Mouse (Mus musculus) CD4-positive, CD25-positive, alpha-beta regulatory T cell, adult 2 months (primary cell): ENCODE data around the gene Cep95.
"Not testable (repeated sequence)": the region's sequence is repeated elsewhere in the genome, so short reads cannot be mapped to it uniquely, and the experiment has no call there.

Source experiments
- DNase-seq: peaks from one replicate; pipeline ENCODE4 v3.0.0-alpha.2; 2012; ENCODE audit warnings: low read depth, low spot score

Cep95 gene

DNA sequence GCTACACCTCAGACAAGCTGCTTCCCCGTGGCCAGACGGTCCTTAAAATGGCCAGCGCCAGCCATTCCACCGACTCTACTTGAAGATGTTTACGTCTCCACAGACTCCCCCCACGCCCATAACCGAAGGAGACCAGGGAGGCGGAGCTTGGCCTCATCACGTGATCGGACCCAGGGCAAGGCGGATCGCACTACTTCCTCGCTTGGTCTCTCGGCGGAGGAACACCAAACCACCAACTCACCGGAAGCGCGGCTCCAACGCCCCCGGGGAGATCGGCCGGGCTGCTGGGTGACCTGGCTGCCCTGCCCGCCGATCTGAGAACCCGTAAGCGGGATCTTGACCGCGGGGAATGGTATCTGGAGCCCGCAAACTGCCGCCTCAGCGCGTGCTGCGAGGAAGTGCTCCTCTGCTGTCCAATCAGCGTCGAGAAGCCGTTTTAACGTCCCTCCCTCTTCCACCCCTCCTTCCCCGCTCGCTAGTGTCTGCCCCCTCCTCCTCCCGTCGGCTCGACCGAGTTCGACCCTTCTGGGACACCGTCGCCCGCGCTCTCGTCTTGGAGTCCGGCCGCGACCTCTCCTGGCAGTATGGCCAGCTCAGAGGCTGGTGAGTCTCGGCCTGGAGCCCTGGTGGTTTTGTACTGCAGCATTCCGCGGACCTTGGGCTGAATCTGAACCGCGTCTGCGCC lies at the start of gene Cep95, which contains the start of gene Ddx5:
TSS of gene Cep95 (plus strand) at position 478 of the 685 bp plus-strand sequence.
TSS of gene Ddx5 (minus strand) at position 411 of the 685 bp plus-strand sequence.
- DNase-seq: peak; percentile 98

DNA sequence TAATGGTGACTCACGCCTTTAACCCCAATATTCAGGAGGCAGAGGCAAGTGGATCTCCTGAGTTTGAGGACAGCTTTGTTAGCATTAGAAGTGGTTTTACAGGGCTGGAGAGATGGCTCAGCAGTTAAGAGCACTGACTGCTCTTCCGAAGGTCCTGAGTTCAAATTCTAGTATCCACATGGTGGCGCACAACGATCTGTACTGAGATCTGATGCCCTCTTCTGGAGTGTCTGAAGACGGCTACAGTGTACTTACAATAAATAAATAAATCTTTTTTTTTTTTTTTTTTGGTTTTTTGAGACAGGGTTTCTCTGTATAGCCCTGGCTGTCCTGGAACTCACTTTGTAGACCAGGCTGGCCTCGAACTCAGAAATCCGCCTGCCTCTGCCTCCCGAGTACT lies 48.3 kb upstream of the Cep95 start:
- DNase-seq: not testable (repeated sequence)

DNA sequence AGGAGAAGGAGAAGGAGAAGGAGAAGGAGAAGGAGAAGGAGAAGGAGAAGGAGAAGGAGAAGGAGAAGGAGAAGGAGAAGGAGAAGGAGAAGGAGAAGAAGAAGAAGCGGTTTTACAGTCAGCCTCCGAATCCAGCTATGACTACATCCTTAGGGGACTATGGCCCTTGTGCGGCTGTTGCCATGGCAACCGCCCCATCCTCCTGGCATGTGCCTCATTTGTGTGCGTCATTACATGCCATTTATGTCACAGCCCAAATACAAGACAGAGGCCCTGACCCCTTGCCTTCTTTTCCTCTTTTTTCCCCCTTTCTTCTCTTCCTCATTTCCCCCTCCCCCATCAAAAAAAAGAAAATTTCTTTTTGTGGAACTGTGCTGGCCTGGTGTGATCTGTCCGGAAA lies 47.8 kb upstream of the Cep95 start:
- DNase-seq: peak; percentile 76

DNA sequence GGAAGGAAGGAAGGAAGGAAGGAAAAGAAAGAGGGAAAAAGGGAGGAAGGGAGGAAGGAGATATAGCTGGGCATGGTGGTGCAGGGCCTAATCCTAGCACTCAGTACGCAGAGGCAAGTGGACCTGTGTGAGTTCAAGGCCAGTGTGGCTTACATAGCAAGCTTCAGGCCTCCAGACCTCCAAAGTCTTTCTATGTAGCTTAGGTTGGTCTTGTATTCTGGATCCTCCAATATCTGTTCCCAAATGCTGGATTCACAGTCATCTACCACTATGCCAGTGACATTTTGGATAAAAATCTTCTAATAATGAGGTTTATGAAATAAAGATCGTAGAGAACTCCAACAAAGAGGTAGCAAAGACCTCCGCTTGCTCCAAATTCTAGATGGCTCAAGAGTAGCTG lies 47.2 kb upstream of the Cep95 start:
- DNase-seq: no peak

DNA sequence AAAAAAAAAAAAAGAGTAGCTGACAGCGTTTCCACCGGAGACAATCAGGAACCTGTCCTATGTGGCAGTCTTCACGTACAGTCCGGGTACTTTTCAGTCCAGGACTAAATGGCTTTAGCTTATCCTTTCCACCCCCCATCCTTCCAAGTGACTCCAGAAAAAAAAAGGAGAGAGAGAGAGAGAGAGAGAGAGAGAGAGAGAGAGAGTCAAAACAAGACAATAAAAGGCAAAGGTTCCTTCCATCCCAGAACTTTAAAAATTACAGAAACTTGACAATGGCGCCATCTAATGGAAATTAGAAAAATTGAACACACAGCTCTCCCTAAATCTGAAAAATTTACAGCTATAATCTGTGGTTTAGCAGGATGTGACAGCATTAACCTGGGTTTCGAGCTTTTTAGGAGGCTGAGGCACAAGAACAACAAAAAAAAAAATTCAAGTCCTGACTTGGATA lies 46.6 kb upstream of the Cep95 start:
- DNase-seq: peak; percentile 79

DNA sequence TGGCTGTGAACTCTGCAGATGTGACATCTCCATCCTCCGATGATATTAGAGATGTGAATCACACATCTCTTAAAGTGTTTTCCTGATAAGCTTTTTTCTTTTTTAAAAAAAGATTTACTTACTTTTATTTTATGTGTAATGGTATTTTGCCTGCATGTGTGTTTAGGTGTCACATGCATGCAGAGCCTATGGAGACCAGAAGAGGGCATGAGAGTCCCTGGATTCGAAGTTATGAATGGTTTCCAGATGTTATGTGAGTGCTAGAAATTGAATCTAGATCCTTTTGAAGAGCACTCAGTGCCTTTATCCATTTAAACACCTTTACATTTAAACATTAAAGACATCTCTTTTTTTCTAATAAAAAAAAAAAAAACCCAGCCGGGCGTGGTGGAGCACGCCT lies 44.1 kb upstream of the Cep95 start:
- DNase-seq: peak; percentile 59

DNA sequence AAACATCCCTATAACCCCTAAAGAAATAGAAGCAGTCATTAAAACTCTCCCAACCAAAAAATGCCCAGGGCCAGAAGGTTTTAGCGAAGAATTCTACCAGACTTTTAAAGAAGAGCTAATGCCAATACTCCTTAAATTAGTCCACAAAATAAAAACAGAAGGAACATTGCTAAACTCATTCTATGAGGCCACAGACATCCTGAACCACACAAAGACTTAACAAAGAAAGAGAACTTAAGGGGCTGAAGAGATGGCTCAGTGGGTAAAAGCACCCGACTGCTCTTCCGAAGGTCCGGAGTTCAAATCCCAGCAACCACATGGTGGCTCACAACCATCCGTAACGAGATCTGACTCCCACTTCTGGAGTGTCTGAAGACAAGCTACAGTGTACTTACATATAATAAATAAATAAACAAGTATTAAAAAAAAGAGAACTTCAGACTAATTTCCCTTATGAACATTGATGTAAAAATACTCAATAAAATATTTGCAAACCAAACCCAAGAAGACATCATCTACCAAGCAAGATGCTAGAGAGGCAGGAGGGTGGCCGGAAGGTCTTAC lies 39.4 kb upstream of the Cep95 start:
- DNase-seq: peak; percentile 40

DNA sequence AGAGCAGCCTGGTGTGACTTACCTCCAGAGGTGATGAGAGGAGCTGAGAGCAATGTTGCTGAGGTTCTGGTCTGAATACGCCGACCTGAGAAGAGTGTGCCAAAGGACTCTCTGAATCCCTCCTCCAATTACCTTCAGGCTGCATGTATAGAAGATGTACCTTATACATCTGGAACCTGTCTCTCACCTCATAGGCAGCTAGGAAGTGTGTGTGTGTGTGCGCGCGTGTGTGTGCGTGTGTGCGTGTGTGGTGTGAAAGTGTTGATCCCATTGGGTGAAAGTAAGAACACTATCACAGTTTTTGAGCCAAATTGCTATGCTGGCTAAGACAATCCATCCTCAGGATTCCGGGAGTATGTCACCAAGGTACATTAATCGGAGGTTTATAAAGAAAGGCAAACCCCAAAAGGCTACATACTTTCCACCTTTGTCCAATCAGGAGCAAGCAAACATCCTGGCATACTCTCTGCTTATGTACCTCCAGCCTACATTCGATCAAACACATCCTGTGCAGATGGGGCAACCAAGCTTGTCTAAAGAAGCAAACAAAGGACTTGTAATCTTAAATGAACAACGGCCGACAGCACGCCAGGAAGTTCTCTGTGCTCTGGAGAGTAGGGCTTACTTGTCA lies 38.8 kb upstream of the Cep95 start, which contains the start of gene Pecam1:
TSS of gene Pecam1 (minus strand) at position 508 of the 631 bp plus-strand sequence.
- DNase-seq: peak; percentile 88

DNA sequence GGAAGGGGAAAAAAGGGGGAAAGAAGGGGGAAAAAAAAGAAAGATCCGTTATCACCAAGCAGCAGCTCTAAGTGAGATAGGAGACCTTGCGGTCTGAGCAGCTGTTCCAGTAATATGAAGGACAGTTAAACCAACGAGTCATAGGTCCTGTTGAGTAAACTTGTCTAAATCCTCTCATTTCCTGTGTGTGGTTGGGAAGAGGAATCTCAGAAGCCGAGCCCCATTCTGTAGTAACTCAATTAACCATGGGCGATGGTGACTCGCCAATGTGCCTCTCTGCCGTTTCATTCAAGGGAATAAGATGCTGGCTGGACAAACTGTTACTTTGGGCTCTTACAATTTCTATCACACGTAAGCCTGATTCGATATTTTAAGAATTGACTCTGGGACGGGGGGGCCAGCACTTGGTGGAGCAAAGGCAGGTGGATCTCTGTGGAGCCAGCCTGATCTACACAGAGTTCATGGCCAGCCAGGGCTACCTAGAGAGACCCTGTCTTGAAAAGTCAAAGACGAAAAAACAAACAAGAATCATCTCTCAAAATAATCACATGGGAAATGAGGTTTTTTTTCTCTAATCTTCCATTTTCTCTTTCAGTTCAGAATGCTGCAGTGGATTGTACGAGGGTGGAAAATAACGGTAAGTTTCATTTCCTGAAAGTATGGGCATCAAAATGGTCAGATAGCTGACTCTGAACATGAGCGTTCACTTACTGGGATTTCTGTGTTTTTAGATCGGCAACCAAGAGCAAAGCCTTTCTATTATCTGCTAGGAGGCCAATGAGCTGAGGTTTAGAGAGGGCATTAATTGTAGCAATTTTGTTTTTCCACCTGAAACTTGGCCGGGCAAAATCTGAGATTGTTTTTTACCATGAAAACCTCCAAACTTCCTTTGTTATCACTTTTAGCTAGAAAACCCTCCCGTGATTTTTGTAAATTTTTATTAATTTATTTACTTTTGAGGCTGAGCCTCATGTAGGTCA lies 37.7 kb upstream of the Cep95 start, which contains the start of gene Milr1:
TSS of gene Milr1 (plus strand) at position 188 of the 980 bp plus-strand sequence.
- peak; percentile 64 for DNase-seq

DNA sequence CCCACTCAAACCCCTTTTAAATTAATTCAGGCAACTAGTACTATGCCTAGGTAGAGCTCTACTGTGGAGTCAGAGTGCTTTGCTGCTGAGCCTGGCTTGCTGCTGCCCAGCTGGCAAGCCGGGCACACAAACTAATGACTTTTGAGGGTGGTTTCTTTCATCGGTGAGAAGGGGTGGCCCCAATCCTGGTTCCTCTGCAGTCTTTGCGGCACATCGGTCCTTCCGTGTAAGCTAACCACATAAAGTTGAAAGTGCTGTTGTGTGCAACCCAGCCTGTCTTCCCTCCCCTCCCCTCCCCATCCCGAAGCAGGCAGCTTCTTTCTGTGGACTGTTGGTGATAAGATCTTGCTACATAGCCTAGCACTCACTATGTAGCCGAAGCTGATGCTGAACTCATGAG lies 36.9 kb upstream of the Cep95 start:
- peak; percentile 81 for DNase-seq

DNA sequence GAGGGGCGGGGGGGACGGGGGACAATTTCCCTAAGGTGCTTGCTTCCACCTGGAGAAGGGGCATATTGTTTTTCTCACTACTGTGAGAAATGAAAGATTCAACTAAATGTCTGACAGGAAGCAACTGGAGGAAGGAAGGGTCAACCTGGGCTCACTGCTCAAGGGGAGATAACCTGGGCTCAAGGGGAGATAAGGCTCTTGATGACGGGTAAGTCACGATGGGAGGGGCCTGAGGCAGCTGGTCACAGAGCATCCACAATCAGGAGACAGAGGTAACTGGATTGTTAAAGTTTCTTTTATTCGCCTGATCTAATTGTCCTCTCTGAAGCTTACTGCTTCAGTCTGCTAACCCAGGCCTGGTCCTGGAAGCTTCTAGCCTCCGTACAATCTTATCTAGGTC lies 35.7 kb upstream of the Cep95 start:
- DNase-seq: no peak

DNA sequence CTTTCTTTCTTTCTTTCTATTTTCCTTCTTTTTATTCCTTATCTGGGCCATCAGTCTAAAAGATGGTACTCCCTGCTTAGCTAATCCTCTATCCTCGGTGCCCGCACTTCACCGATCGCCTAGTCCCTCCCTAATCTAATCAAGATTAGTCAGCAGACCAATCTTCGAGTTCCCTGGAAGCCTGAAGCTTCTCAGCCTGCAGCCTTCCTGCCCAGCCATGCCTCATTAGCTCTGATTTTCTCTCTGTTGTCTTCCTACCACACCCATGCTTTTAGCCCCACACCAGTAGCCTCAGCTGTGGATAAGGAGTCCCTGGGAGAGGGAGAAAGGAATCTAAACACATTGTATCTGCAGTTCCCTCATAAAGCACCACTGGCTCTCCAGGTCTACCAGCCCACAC lies 33.5 kb upstream of the Cep95 start:
- DNase-seq: no peak

DNA sequence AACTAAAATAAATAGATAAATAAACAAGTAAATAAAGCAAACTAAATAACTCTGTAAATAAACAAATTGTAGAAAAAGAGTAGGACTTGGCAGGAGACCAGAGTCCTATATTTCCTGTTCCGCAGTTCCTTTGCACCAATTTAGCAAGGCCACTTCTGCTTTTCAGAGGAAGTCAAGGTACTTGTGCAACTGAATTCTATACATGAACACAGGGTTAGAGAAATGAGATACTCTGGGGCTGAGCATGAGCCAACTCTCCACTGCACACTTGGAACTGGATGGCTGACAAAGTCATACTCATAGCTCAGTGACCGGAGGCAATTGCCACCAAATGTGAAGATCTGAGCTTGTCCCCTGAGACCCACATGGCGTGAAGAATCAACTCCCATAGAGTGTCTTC lies 30.0 kb upstream of the Cep95 start:
- DNase-seq: no peak

DNA sequence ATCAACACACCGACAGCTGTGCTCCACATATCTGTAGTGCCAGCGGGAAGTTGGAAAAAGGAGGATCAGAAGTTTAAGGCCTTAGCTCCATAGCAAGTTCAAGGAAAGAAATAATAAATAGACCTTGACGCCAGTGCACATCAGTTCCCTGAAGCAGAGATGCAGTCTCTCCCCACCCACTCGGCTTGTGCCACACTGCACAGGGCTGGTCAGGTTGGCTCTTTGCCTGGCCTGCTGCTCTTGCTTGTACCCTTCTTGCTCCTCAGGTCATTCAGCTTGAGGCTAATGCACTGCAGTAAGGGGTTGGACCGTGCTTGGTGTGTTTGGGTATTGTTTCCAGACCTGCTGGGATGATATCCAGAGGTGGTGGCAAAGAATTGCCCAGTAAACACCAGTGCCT lies 28.5 kb upstream of the Cep95 start:
- no peak for DNase-seq

DNA sequence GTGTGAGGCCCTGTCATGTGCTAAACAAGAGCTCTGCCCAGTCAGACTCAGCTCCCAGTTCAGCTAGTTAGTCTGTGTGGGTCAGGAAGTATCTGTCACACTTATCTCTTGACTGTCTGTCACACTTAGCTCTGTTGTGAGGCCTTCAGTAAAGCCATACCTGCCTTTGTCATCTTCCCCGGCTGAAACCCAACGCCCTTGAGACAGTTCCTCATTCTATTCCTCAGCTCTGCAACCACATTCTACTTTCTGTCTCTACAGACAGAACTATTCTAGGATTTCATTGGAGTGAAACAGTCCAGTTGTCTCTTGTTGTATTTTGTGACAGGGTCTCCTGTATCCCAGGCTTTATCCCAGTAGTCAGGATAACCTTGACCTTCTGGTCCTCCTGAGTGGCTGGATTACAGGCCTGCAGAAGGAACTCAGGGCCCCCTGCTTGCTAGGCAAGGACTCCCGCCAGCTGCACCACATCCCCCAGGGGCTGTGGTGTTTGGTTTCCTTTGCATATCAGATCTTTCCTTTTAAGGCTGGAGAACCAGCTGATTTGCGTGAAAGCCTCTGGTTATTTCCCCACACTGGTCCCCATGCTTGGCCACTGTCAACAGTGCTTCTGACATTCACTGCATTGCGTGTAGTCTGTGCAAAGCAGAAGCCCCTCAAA lies 26.8 kb upstream of the Cep95 start:
- DNase-seq: peak; percentile 61

DNA sequence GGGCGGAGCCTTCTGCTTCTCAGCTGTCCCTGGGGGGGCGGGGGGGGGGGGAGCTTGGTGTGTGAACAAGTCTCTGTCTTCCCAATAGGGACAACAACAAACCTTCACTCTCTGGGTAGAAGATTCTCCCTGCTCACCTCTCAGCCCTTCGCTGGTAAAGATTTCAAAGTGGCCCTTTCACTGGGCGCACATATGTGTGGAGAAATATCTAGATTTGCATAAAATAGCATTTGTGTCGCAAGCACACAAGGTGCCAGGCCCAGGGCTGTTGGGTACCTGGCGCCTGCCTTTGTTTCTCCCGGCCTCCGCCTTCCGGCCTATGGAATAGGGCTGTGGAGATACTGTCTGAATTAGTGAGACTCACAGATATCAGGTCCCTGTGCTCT lies 26.3 kb upstream of the Cep95 start:
- DNase-seq: no peak

DNA sequence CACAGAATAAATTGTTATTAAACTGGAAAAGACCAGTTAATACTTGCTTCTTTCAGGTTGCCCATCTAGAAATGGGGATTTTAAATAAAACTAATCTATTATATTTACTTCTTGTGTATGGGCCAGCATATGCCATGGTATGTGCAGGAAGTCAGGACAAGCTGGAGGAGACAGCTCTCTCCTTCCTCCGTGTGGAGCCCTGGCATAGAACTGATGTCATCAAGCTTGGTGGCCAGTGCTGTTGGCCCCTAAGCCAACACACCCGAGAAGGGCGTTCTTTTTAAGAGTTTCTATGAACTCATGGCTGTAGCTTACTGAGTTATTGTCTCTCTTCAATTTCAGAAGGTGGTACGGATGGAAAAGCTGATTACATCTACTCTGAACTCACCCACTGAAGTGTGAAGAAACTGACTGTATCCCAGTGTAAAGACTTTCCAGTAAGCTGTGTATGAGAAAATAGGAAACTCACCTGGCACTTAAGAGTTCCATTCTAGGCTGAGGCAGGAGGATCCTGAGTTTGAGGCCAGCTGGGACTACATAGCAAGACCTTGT lies 22.4 kb upstream of the Cep95 start:
- no peak for DNase-seq

DNA sequence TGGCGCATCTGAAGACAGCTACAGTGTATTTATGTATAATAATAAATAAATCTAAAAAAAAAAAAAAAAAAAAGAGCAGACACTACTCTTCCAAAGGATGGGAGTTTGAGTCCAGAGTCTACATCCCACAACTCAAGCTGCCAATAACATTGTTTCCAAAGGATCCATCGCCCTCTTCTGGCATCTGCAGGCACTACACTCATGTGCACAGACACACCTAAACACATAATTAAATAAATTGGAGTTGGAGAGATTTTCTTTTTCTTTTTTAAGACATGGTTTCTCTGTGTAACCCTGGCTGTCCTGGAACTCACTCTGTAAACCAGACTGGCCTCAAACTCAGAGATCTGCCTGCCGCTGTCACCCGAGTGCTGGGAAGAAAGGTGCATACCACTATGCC lies 21.5 kb upstream of the Cep95 start:
- peak; percentile 46 for DNase-seq

DNA sequence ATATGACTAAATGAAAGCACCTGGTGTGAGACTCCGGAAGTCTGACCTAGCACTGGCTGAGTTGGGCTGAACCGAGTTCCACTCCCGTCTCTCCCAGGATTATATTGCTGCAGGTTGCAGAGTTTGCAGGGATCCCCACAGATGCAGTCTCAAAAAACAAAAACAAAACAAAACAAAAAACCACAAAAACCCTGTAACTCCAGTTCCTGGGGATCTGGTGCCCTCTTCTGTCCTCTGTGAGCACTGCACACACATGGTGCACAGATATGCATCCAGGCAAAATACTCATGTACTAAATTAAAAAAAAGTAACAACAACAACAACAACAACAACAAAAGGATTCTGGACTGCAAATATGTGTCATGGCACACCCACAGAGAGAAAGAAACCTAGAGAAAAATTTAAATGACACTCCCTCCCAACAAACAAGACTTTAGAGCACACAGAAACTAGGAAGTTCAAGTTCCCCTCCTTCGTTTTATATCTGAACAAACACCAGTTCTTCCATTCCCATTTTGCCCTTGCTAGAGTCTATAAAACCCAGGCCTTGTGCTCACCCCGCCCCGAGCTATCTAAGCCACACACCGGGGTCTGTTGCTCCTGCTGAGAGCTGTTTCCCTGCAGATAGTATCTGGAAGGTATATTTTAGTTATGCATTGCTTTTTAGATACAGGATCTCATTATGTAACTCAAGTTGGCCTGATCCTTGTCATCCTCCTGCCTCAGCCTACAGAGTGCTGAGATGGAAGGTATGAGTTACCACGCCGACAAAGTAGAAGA lies 18.7 kb upstream of the Cep95 start:
- peak; percentile 80 for DNase-seq

DNA sequence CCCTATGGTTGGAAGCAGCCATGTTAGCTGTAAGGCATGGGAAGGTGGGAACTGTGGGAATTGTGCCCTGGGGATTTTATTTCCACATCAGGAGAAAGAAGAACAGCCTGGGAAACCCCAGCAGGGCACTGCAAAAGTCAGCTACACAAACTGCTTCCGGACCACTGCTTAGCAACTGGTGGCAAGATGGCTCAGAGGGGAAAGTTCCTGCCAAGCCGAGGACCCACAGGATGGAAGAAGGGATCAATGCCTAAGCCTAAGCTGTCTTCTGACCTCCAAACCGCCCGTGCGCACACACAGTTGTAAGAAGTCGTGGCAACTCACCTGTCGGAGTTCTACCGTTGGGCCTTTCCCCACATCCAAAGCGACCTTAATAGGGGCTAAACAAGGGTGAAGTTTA lies 16.0 kb upstream of the Cep95 start:
- no peak for DNase-seq
